In the genomic region with DNA sequence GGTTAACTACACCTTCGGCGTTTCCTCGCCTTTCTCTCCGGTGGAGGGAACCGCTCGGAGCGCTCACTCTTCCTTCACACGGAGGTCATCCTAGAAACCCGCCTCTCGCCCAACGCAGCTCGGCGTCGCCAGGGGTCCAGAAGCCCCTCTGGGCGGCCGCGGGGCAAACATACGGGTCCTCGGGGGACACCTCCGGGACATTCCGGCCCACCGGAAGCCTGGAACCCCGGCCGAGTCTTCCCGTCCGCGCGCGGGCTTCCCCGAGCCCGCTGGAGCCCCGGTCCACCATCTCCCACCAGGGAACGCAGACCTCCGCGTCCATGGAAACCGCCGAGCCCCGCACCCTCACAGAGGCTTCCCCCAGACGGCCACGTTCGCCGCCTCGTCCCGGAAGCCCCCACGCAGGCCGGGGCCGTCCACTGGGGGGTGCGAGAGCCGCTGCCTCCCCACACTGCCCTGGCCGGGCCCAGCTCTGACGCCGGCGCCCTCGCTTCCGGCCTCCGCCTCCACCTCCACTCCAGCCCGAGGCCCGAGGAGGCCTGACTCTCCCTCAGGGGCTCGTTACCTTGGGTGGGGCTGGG, we compare ENCODE assay signal across 8 mouse cellular contexts. TPM values are rescaled to one million over a fixed set of nuclear protein-coding genes. Genes with fewer than 3 reads are reported as not detected.
A peak's percentile ranks its signal among the peaks of the same experiment; 100 is the strongest.
DNase-seq lines count a peak whose midpoint lies in the region; ATAC-seq lines count a peak whose summit lies in the region.

No protein-coding gene starts in this region.

- peak overlapping the region; percentile 94 for H3K9ac ChIP-seq in heart, embryonic 12.5 days
- peak overlapping the region; percentile 98 for H3K9ac ChIP-seq in hindbrain, embryonic 14.5 days

- peaks cover 15% of the 10 kb centered on the region for H3K4me1 ChIP-seq in heart, embryonic 12.5 days (replicated peaks)
- peaks cover 18% of the 10 kb centered on the region for H3K4me1 ChIP-seq in embryonic facial prominence, embryonic 10.5 days
- H3K4me1 ChIP-seq in hindbrain, embryonic 14.5 days (replicated peaks; ENCODE audit: control insufficient read depth, insufficient read depth, low read length), result peaks cover 14% of the 10 kb centered on the region
- peaks cover 57% of the 10 kb centered on the region for H3K4me1 ChIP-seq in megakaryocyte, embryonic 14.5 days

- H3K9me3 ChIP-seq in heart, embryonic 12.5 days (replicated peaks), result no peaks in the 10 kb centered on the region
- H3K9me3 ChIP-seq in embryonic facial prominence, embryonic 10.5 days, result no peaks in the 10 kb centered on the region
- no peaks in the 10 kb centered on the region for H3K9me3 ChIP-seq in hindbrain, embryonic 14.5 days (ENCODE audit: control insufficient read depth, low read length)
- no peaks in the 10 kb centered on the region for H3K9me3 ChIP-seq in megakaryocyte, embryonic 14.5 days

- no peak for DNase-seq in heart, postnatal 36 days
- peak; percentile 62 for DNase-seq in CD4-positive, CD25-positive, alpha-beta regulatory T cell, adult 2 months (ENCODE audit: low read depth, low spot score)
- DNase-seq in embryonic facial prominence, embryonic 10.5 days (ENCODE audit: low spot score), result no peak
- DNase-seq in hindbrain, embryonic 14.5 days (ENCODE audit: low spot score), result no peak
- peak; percentile 85 for DNase-seq in testis, postnatal 14 days (ENCODE audit: low spot score)
- DNase-seq in kidney, adult 11 months, result no peak

- intact Hi-C loops in heart, postnatal 36 days (cut with DNase I), result loop anchor here (10.0 kb wide), 1 partner anchor 555 kb away; a partner anchor contains a TSS

- H3K4me3 ChIP-seq in heart, embryonic 12.5 days, result peak overlapping the region; percentile 87
- H3K4me3 ChIP-seq in embryonic facial prominence, embryonic 10.5 days, result peak overlapping the region; percentile 100
- peak overlapping the region; percentile 96 for H3K4me3 ChIP-seq in hindbrain, embryonic 14.5 days (replicated peaks; ENCODE audit: low read length)
- peak overlapping the region; percentile 97 for H3K4me3 ChIP-seq in megakaryocyte, embryonic 14.5 days (replicated peaks)

- H3K27ac ChIP-seq in heart, embryonic 12.5 days (ENCODE audit: poor library complexity, severe bottlenecking), result peak overlapping the region; percentile 98
- peak overlapping the region; percentile 99 for H3K27ac ChIP-seq in embryonic facial prominence, embryonic 10.5 days (replicated peaks)
- H3K27ac ChIP-seq in hindbrain, embryonic 14.5 days, result peak overlapping the region; percentile 97

- peak; percentile 91 for ATAC-seq in heart, embryonic 12.5 days (ENCODE audit: insufficient number of reproducible peaks, low FRiP score)
- ATAC-seq in hindbrain, embryonic 14.5 days (ENCODE audit: low FRiP score), result peak; percentile 89

- under 1% methylated on average over 59 of the region's 59 CpGs for WGBS in heart, embryonic 12.5 days
- under 1% methylated on average over 59 of the region's 59 CpGs for WGBS in embryonic facial prominence, embryonic 10.5 days
- WGBS in hindbrain, embryonic 14.5 days, result under 1% methylated on average over 49 of the region's 59 CpGs

- peaks cover 31% of the 10 kb centered on the region for H3K36me3 ChIP-seq in heart, embryonic 12.5 days
- peaks cover 41% of the 10 kb centered on the region for H3K36me3 ChIP-seq in embryonic facial prominence, embryonic 10.5 days (replicated peaks)
- H3K36me3 ChIP-seq in hindbrain, embryonic 14.5 days (replicated peaks; ENCODE audit: control insufficient read depth, insufficient read depth), result peaks cover 35% of the 10 kb centered on the region
- H3K36me3 ChIP-seq in megakaryocyte, embryonic 14.5 days (replicated peaks; ENCODE audit: low read length), result peaks cover 41% of the 10 kb centered on the region

- peak overlapping the region; percentile 69 for H3K4me2 ChIP-seq in heart, embryonic 12.5 days
- H3K4me2 ChIP-seq in hindbrain, embryonic 14.5 days (replicated peaks), result peak overlapping the region; percentile 54

- H3K27me3 ChIP-seq in heart, embryonic 12.5 days (replicated peaks), result no peaks in the 10 kb centered on the region
- no peaks in the 10 kb centered on the region for H3K27me3 ChIP-seq in embryonic facial prominence, embryonic 10.5 days (replicated peaks; ENCODE audit: low read depth, poor library complexity, severe bottlenecking)
- no peaks in the 10 kb centered on the region for H3K27me3 ChIP-seq in hindbrain, embryonic 14.5 days (ENCODE audit: control insufficient read depth, insufficient read depth, low read length)
- H3K27me3 ChIP-seq in megakaryocyte, embryonic 14.5 days (replicated peaks), result no peaks in the 10 kb centered on the region

RNA-seq across cellular contexts. Expression of a gene that starts 0.4 kb away (rescaled TPM):
- polyA plus RNA-seq in heart, embryonic 12.5 days (2016; fragmentation: Nextera tagmentation; extraction: Ambion mirVana), result 30.5 and 33.0 TPM in 2 replicates
- total RNA-seq in heart, postnatal 36 days (2021), result 10 to 100 TPM; 33.0 to 33.8 TPM
- polyA plus RNA-seq in embryonic facial prominence, embryonic 10.5 days (2016; fragmentation: Nextera tagmentation; extraction: Ambion mirVana), result 46.7 and 49.1 TPM in 2 replicates
- 35.3 and 35.6 TPM in 2 replicates for polyA plus RNA-seq in hindbrain, embryonic 14.5 days (2014; fragmentation: Nextera tagmentation; extraction: Ambion mirVana)
- 76.8 and 104 TPM in 2 replicates for polyA plus RNA-seq in megakaryocyte, embryonic 14.5 days (2012; ENCODE audit: insufficient read depth, low replicate concordance)

RNA-seq across cellular contexts. Expression of a gene that starts 18.4 kb away (rescaled TPM):
- polyA plus RNA-seq in heart, embryonic 12.5 days (2016; fragmentation: Nextera tagmentation; extraction: Ambion mirVana), result not detected in 2 replicates
- not detected for total RNA-seq in heart, postnatal 36 days (2021)
- polyA plus RNA-seq in embryonic facial prominence, embryonic 10.5 days (2016; fragmentation: Nextera tagmentation; extraction: Ambion mirVana), result 2.0 and 3.6 TPM in 2 replicates
- 3.9 TPM in 1 of 2 replicates, not detected in the other for polyA plus RNA-seq in hindbrain, embryonic 14.5 days (2014; fragmentation: Nextera tagmentation; extraction: Ambion mirVana)
- not detected in 2 replicates for polyA plus RNA-seq in megakaryocyte, embryonic 14.5 days (2012; ENCODE audit: insufficient read depth, low replicate concordance)

Comparison
In these comparisons a context has a peak if more than half of its experiments do, and no peak if none do; other contexts are left out.
1. DNase-seq: peak in CD4-positive, CD25-positive, alpha-beta regulatory T cell, adult 2 months (single experiment) and testis, postnatal 14 days (single experiment); none in heart, postnatal 36 days (0 of 2), embryonic facial prominence, embryonic 10.5 days (single experiment), hindbrain, embryonic 14.5 days (single experiment) and kidney, adult 11 months (single experiment).
2. Peak in every context shown above with its lines, with median percentiles within 50 percentile points of each other: H3K27ac ChIP-seq and H3K4me3 ChIP-seq.